Mouse (Mus musculus): ENCODE measurements at regions not wholly inside any gene's neighbourhood (a gene's known extent, or its start where the extent isn't known, plus 50 kb on each side); places are given as distances from the start of the nearest gene placed in this dataset.

- TF ChIP-seq CTCF (IDR thresholded peaks at IDR 0.05; ENCODE audit: low read depth, low read length) (no peak), POLR2A (IDR thresholded peaks at IDR 0.05; ENCODE audit: insufficient read depth, low read length) (no peak)
Measured at GRCm38 (mm10) chr11:43353030-43353429, 73.0 kb downstream of the Pttg1 start.

Measured in ES-Bruce4 (cell line).